Mouse (Mus musculus) CH12.LX (cell line): Measurements from ENCODE around the gene Cox6a1.

Experiments used
- CTCF ChIP-seq, 2 experiments: IDR thresholded peaks in 1 of 2; conservative IDR thresholded peaks in 1 of 2; 2 replicates each; pipeline ENCODE4 v1.5.1; 2011 to 2012; ENCODE audit warnings: low read depth in 2 of 2, low read length in 2 of 2, improper control_type of control experiment in 1 of 2, inconsistent platforms in 1 of 2, mild to moderate bottlenecking in 1 of 2, moderate library complexity in 1 of 2
- HCFC1 ChIP-seq: IDR thresholded peaks from 2 replicates; pipeline ENCODE4 v1.6.1; 2012; ENCODE audit warnings: low read depth, mild to moderate bottlenecking, inconsistent platforms, low read length, improper control_type of control experiment
- MAX ChIP-seq: IDR thresholded peaks from 2 replicates; pipeline ENCODE4 v1.6.1; 2011; ENCODE audit warnings: low read length, improper control_type of control experiment
- MEF2A ChIP-seq: IDR thresholded peaks from 2 replicates; pipeline ENCODE4 v1.6.1; 2014; ENCODE audit warnings: low read depth, mild to moderate bottlenecking, inconsistent platforms, low read length, improper control_type of control experiment, borderline replicate concordance
- MXI1 ChIP-seq: IDR thresholded peaks from 2 replicates; pipeline ENCODE4 v1.6.1; 2011; ENCODE audit warnings: mild to moderate bottlenecking, low read depth, low read length, improper control_type of control experiment

GRCm38 (mm10) chr5:115326875-115327609 lies 21.7 kb downstream of the Cox6a1 start, which contains the start of gene Srsf9:
- TF ChIP-seq MXI1 (0 out of 2 replicates have a peak, but pooled peaks have one; percentile 35), MAX (no peak), HCFC1 (peak; percentile 71), CTCF (conservative IDR thresholded peaks at IDR 0.05 in 1 of 2, IDR thresholded peaks at IDR 0.05 in 1 of 2; ENCODE audit: low read depth in 2 of 2, low read length in 2 of 2) (no peak), MEF2A (peak; percentile 39; the same call in 1 of the 2 replicates)
